Mouse (Mus musculus) naive thymus-derived CD4-positive, alpha-beta T cell, adult 5 months (primary cell): ENCODE results near the gene Olfr476. TPM values are rescaled to one million over a fixed set of nuclear protein-coding genes. Genes with fewer than 3 reads are reported as not detected.

Experiments used
- polyA plus RNA-seq: library from polyadenylated mRNA; unstranded; fragments of 100-300 nt; shearing (Covaris generic); gene quantifications from one replicate; pipeline ENCODE4 v1.2.1, GENCODE M21; 2017

Gene Olfr476
- not detected for polyA plus RNA-seq

DNA sequence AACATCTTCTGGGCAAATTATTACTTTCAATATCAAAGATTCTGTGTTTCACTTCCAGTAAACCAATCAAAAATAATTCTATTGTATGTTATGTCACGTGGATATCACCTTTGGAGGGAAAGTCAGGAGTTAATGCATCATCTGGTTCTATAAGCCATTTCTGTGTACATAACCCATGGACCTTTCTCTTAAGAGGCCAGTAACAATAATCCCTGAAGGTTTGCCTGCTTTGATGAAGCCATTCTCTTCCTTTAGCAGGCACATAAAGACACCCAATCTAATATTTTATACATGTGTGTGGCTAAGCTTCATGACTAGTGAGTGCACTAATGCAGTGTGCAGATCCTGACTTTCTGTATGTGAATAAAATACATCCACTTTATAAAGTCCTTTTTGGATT lies at the start of gene Olfr476:
Olfr476 (plus strand) TSS at position 301 of the 400 bp plus-strand sequence.

DNA sequence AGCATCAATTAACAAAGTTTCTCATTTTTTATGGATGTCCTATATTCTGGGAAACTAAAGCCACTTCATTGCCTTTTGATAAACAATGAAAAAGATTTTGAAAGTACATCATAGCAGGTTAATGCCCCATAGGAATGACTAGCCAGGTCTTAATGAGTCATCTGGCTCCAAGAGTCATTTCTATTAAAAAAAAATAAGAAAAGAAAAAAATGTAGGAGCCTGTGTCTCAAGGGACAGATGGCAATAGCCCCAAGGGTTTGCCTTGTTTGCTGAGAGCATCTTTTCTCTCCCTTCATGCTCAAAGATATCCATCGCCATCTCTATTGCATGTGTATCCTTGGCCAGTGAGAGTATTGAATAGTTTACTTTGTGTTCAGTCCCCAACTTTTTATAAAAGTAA lies 34.5 kb upstream of the Olfr476 start, which contains the start of gene Olfr473:
Olfr473 (plus strand) TSS at position 301 of the 400 bp plus-strand sequence.

DNA sequence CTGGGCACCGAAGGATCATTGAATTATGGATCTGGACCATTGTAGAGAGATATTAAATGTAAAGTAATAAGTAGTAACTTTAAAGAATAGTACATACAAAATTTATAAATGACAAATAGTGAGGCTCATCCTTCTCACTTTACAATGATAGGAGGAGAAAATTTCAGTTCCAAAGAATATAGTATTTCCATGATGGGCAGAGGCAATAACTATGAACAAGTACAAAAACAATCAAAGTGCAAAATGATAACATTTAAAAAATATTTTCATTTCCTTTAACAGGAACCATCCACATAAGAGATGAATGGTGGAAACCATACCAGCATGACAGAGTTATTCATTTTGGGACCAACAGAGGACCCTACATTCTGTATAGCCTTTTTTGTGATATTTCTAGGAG lies 10.3 kb upstream of the Olfr476 start, which contains the start of gene Olfr474:
Olfr474 (plus strand) TSS at position 301 of the 400 bp plus-strand sequence.

GRCm38 (mm10) chr7:107986393-107986792 lies 21.8 kb downstream of the Olfr476 start, which contains the start of gene Olfr477:
TSS of gene Olfr477 (plus strand) at chr7:107986693.

Other genes with a start within 250 kb of the Olfr476 start
- gene Cyb5r2, start 206.8 kb upstream of the Olfr476 start, polyA plus RNA-seq = not detected
- not detected for gene Ovch2, start 163.6 kb upstream of the Olfr476 start, polyA plus RNA-seq
- gene Olfr467, start 152.5 kb upstream of the Olfr476 start, polyA plus RNA-seq = not detected
- not detected for gene Olfr469, start 139.3 kb upstream of the Olfr476 start, polyA plus RNA-seq
- not detected for gene Olfr470, start 117.3 kb upstream of the Olfr476 start, polyA plus RNA-seq
- gene Olfr472, start 66.9 kb upstream of the Olfr476 start, polyA plus RNA-seq = 0.11 TPM
- gene Olfr473, start 34.4 kb upstream of the Olfr476 start, polyA plus RNA-seq = not detected
- not detected for gene Olfr474, start 10.2 kb upstream of the Olfr476 start, polyA plus RNA-seq
- not detected for gene Olfr477, start 21.9 kb downstream of the Olfr476 start, polyA plus RNA-seq
- gene Olfr478, start 69.2 kb downstream of the Olfr476 start, polyA plus RNA-seq = not detected
- gene Olfr479, start 85.9 kb downstream of the Olfr476 start, polyA plus RNA-seq = not detected
- gene Olfr480, start 102.5 kb downstream of the Olfr476 start, polyA plus RNA-seq = not detected
- gene Olfr481, start 115.1 kb downstream of the Olfr476 start, polyA plus RNA-seq = not detected
- not detected for gene Olfr482, start 132.8 kb downstream of the Olfr476 start, polyA plus RNA-seq
- not detected for gene Olfr483, start 136.0 kb downstream of the Olfr476 start, polyA plus RNA-seq
- not detected for gene Olfr484, start 162.6 kb downstream of the Olfr476 start, polyA plus RNA-seq
- gene Olfr485, start 195.1 kb downstream of the Olfr476 start, polyA plus RNA-seq = not detected
- not detected for gene Olfr486, start 207.9 kb downstream of the Olfr476 start, polyA plus RNA-seq
- gene Olfr487, start 249.8 kb downstream of the Olfr476 start, polyA plus RNA-seq = not detected